Mouse (Mus musculus): Measurements from ENCODE around the gene Mms22l. TPM values are rescaled to one million over a fixed set of nuclear protein-coding genes. Genes with fewer than 3 reads are reported as not detected.

The Mms22l gene
- 5.1 and 5.5 TPM in 2 replicates for polyA plus RNA-seq (2015; fragmentation: Nextera tagmentation; extraction: Ambion mirVana)

GRCm38 (mm10) chr4:24496116-24496952, at the start of gene Mms22l:
Mms22l (plus strand) TSS chr4:24496451.

